Mouse (Mus musculus) embryo, embryonic 11 days (tissue): ENCODE measurements around the gene S100a6.

Source experiments
- DNase-seq: peaks from one replicate; pipeline ENCODE4 v3.0.0-alpha.2; 2015

S100a6 gene

DNA sequence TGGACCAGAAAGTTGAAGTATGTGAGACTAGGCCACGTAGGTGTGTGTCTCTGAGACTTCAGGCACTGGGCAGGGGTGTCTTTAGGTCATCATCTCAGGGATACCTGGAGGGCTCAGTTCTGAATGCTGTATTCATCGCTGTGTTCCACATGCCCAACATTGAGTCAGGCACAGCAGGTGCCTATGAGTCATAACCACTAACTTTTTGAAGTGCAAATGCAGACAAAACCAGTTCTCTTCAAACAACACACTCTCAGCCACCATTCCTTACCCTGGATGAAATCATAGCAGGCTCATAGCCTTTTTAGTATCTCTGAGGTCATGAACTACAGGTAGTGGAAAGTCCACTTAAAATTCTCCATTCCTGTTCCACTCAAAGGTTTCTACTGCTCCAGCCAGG, 16.6 kb downstream of the S100a6 start:
- DNase-seq: no peak

- no peak for DNase-seq
Observed at GRCm38 (mm10) chr3:90631984-90632383, 19.3 kb downstream of the S100a6 start.

- no peak for DNase-seq
Observed at GRCm38 (mm10) chr3:90638511-90639275, 26.0 kb downstream of the S100a6 start.

DNA sequence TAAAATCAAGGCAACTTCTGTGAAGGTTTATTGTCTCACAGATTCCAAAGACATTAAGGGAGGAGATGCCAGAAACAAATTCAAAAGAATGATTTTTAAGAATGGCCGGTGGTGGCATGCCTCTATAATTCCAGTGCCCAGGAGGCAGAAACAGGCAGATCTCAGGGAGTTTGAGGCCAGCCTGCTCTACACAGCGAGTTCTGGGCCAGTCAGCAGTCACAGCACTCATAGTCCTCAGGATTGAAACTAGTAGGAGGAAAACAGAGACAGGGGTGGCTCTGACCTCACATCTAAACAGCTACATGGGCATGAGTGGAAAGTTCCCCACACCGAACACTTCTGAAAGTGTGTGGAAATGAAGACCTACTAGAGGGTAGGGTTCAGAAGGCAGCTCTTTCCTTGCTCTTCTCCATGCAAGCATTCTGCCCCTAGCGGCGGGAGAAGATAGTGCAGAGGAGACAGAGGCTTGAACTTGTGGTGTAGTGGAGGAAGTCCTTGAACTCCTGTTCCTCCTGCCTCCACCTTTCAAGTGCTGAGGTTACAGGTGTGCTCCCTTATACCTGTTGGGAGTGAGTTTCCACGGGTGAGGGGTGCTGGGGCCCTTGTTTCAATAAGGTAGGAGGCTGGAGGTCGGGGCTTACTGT, 27.0 kb downstream of the S100a6 start:
- DNase-seq: peak; percentile 36

DNA sequence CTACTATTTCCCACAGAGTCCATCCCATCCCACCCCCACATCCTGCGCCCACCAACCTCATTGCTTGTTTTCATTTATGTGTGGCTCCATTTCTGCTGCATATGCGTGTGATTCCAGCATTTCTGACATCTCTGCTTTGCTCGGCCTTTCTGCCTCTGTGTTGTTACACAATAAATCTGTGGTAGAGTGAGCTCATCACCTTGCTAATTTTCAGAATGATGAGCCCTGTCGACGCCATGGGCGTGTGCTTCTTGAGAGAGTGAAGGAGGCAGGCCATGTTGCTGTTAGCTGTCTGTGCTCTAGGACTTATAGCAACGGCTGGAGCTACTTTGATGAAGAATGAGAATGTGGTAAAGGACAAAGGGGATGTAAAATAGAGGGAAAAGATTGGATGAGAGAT, 28.3 kb downstream of the S100a6 start:
- no peak for DNase-seq

DNA sequence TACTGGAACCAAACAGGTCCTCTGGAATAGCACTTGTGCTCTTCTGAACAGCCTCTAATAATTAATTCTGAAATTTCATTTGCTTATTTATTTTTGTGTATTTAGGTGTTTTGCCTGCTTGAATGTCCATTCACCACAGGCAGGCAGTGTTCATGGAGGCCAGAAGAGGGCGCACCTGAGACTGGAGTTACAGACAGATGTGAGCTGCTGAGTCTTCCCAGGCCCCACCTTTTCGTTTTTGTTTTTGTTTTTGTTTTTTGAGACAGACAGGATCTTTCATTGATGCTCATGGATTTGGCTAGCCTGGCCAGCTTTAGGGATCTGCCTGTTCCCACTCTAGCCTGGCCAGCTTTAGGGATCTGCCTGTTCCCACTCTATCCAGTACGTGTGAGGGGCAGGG, 31.5 kb downstream of the S100a6 start:
- peak; percentile 35 for DNase-seq

DNA sequence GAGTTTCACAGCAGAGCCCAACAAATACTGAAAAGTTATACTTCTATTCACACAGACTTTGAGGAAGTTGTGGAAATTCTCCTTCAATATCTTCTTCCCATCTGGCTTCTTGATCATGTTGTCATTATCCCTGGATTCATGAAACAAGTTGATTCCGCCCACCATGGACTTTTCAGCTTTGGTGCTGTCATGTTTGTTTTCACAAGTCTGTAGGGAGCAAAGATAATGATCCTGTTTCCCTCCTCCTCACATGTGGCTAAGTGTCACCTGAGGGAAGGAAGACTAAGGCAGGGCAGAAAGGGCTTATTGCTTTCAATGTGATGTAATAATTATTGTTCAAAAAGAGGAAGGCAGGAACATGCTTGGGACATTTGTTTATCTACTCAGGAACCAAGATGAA, 34.6 kb downstream of the S100a6 start:
- DNase-seq: no peak

- DNase-seq: no peak
Observed at GRCm38 (mm10) chr3:90648981-90649380, 36.3 kb downstream of the S100a6 start.

DNA sequence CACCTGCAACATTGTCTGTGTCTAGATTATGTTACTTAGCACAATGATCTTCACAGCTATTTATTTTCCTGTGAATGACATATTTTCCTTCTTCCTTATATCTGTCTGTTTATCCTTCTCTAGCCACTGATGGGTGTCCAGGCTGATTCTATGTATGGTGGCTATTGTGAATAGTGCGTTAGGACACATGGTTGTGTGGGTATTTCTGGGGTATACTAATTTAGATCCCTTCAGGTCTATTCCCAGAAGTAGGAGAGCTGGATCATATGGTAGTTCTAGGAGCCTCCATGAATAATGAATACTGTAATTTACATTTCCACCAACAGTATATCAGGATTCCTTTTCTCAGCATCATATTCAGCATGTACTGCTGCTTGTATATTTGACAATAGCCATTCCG, 37.1 kb downstream of the S100a6 start:
- no peak for DNase-seq

- DNase-seq: peak; percentile 90
Observed at GRCm38 (mm10) chr3:90652878-90653508, 40.3 kb downstream of the S100a6 start.

DNA sequence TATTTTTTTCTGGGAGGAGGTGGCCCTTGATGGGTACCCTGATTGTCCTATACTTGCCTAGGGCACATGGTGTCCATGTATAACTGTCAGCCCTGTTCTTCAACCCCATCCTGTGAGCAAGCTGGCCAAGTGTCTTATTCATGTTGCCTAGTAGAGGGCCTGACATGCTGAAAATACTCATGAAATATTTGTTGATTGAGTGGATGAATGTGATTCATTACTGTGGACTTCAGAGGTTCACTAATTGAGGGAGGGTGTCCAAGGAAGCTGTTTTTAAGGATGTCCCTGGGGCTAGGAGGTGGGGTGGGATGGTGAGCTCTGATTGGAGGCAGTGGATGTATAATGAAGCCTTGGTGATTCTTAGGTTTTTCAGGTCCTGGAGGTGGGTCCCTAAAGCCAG, 41.0 kb downstream of the S100a6 start, which contains the start of gene S100a7a:
S100a7a (plus strand) TSS at position 301 of the 400 bp plus-strand sequence.
- DNase-seq: no peak

GRCm38 (mm10) chr3:90657405-90657804, 44.7 kb downstream of the S100a6 start:
- no peak for DNase-seq

- no peak for DNase-seq
Observed at GRCm38 (mm10) chr3:90659364-90660044, 46.8 kb downstream of the S100a6 start.

DNA sequence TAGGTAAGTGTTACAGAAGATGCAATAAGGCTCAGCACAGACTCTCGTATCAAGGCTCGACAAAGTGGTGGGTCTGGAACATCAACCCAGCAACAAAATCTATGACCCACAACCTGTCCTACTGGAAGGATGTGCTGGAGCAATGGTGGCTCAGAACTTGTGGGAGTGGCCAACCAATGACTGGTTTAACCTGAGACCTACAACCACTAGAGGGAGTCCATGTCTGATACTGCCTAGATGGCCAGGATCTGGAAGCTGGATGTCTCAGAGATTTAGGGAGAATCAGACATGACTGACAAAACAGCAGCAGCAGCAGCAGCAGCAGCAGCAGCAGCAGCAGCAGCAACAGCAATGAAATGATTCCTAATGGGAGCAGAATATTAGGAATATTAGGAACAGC, 51.5 kb downstream of the S100a6 start:
- peak; percentile 44 for DNase-seq

- no peak for DNase-seq
Observed at GRCm38 (mm10) chr3:90668846-90669245, 56.2 kb downstream of the S100a6 start, which contains the start of gene S100a8. TSS of gene S100a8 (plus strand) at chr3:90668978.
